Mouse (Mus musculus): ENCODE measurements around the gene Acsm4.
"Not testable (repeated sequence)": the region's sequence is repeated elsewhere in the genome, so short reads cannot be mapped to it uniquely, and the experiment has no call there.

The Acsm4 gene

GRCm38 (mm10) chr7:119689726-119690125, at the start of gene Acsm4:
Acsm4 (plus strand) TSS chr7:119690026.
- DNase-seq (ENCODE audit: low spot score) = no peak

- DNase-seq (ENCODE audit: low spot score) = no peak
Measured at GRCm38 (mm10) chr7:119642307-119642706, 47.5 kb upstream of the Acsm4 start.

- DNase-seq (ENCODE audit: low spot score) = no peak
Measured at GRCm38 (mm10) chr7:119667893-119668292, 21.9 kb upstream of the Acsm4 start.

DNA sequence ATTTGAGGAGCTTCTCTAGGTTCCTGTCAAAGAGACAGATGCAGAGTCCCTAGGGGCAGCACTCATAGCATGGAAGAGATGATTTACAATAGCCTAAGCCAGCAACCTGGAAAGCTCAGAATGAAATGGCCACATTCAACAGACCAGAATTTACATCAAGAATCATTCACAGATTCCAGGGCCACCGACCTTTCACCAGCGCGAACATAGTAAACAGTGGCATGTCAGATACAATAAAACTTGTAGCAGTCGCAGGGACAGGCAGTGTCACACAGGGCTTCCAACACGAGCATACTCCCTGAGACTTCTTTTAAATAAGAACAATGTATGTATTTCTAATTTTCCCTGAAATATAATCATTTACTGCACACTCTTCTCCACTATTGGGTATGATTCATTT, 19.4 kb upstream of the Acsm4 start:
- DNase-seq (ENCODE audit: low spot score) = no peak

- no peak for DNase-seq (ENCODE audit: low spot score)
Measured at GRCm38 (mm10) chr7:119670925-119671324, 18.9 kb upstream of the Acsm4 start.

DNA sequence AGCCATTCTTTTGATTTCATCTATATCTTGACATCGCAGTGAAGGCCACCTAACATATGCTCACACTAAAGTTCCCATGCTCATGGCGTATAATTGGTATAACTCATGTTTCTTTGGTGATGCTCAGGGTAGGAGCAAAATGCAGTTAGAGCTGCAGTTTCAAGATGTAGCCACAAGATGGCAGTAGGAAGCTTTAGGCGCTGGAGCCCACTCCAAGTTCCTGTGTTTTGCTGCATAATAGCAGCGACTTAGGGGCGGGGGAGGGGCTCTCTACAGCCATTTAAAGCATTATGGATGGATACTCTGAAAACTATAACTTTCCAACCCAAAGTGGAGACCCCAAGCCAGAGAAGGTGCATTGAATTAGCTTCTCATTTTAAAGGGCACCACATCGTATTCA, 16.4 kb upstream of the Acsm4 start:
- peak; percentile 13 for DNase-seq (ENCODE audit: low spot score)

GRCm38 (mm10) chr7:119680107-119680506, 9.7 kb upstream of the Acsm4 start:
- DNase-seq (ENCODE audit: low spot score) = no peak

- no peak for DNase-seq (ENCODE audit: low spot score)
Measured at GRCm38 (mm10) chr7:119682699-119683098, 7.1 kb upstream of the Acsm4 start.

DNA sequence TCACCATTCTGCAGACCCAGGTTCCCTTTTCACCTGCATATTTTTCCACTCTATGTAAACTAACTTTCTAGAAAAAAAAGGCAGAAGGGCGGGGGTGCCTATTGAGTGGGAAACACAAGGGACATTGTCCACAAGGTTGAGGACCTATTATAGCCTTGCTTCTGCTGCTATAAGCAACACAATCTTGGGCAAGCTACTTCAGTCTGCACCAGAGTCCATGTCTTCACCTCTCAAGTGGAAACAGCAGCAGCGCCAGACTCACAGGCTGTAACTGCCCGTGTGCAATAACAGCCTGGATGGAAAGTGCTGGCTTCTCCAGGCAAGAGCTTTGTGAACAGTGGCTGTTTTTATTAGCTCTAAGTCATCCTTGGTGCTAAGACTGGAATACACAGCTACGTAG, 2.5 kb downstream of the Acsm4 start:
- no peak for DNase-seq (ENCODE audit: low spot score)

DNA sequence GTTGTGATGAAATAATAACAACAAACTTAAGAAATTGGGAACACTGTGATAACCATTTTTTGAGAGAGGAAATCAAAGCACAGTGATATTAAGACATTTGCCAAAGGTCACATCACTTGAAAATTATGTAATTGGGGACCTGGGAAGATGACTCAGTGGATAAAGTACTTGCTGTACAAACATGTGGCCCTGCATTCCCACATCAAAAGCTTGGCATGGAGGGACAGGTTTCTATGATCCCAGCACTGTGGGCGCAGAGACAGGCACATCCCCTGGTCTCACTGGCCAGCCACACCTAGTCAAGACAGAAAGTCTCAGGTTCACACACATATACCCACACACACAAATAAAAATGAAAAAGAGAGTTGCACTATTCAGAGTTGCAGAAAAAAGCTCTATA, 5.1 kb downstream of the Acsm4 start:
- DNase-seq (ENCODE audit: low spot score) = no peak

DNA sequence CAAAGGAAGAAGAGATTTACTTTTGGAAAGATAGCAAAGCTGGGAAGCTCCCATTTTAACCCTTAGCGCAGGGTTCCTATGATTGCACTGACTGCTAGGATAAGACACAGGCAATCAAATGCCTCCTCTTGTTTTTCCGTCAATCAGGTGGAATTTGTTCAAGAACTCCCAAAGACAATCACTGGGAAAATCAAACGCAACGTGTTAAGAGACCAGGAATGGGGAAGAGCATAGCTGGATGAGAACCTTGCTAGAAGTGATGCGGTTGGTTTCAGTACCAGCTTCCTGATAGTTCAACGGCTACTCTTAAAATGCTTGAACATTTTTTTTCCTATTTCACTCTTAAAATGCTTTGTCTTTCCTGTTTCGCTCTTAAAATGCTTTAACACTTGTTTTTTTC, 24.3 kb downstream of the Acsm4 start:
- no peak for DNase-seq (ENCODE audit: low spot score)

DNA sequence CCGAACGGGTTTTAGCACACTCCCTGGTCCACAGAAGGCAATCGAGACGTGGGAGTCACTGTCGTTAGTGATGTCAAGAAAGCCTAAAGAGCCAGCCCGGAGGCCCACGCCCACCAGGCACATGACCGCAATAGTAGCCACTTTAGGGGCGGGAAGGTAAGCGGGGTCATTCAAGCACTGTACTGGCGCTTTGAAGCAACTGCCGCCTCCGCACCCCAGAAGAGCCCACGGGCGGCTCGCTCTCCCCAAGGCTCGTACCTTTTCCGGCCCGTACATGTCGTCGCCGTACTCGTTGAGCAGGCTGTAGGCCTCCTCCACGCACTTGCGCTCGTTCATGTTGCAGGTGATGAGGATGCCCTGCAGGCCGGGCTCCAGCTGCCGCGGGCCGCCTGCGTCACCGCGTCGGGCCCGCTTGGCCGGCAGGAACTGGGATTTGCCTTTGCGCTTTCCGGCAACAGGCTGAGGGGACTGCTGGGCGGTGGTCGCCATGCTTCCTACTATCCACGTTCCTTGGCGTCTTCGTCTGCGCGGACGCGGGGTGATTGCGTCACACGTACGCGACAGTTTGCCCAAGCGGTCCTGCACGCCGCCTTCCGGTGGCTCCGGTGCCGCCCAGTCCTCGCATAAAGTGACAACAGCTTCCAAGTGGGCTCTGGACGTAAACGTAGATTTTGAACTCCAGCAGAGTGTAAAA, 30.6 kb downstream of the Acsm4 start, which contains the start of gene Thumpd1:
Gene Thumpd1, minus strand, starts transcription at position 546 of the 694 bp plus-strand sequence.
- DNase-seq (ENCODE audit: low spot score) = peak; percentile 93

- no peak for DNase-seq (ENCODE audit: low spot score)
Measured at GRCm38 (mm10) chr7:119720947-119721310, 31.1 kb downstream of the Acsm4 start.

GRCm38 (mm10) chr7:119727621-119728020, 37.8 kb downstream of the Acsm4 start:
- DNase-seq (ENCODE audit: low spot score) = no peak

DNA sequence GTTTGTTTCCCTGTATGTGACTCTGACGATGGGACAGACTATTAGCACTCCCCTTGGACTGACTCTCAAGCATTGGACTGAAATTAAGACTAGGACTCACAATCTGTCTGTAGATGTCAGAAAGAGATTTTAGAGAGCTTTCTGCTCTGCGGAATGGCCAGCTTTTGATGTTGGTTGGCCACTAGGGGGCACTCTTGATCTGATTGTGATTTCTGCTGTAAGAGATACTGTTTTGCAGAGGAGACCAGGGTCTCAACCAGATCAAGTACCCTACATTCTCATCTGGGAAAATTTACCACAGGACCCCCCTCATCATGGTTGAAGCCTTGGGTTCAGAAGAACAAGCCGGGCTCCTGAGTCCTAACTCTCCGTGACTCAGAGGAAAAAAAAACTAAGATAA, 41.4 kb downstream of the Acsm4 start:
- not testable (repeated sequence) for DNase-seq (ENCODE audit: low spot score)

DNA sequence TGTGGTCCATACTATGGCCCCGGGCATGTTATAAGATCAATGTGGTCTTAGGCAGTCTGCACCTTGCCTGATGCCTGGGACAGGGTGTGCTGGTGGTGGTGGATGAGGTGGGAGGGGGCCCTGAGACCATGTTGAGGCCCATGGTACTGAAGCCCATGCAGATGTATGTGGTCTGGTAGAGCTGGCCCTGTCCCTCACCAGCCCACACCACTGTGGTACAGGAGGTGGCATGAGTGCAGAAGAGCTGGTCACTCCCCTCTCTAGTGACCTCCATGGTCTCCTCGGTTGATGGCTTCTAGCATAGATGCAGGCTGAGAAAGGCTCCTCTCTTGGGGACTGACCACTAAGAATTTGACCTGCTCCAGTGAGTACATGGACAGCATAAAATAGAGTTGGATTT, 49.1 kb downstream of the Acsm4 start:
- DNase-seq (ENCODE audit: low spot score) = no peak

DNA sequence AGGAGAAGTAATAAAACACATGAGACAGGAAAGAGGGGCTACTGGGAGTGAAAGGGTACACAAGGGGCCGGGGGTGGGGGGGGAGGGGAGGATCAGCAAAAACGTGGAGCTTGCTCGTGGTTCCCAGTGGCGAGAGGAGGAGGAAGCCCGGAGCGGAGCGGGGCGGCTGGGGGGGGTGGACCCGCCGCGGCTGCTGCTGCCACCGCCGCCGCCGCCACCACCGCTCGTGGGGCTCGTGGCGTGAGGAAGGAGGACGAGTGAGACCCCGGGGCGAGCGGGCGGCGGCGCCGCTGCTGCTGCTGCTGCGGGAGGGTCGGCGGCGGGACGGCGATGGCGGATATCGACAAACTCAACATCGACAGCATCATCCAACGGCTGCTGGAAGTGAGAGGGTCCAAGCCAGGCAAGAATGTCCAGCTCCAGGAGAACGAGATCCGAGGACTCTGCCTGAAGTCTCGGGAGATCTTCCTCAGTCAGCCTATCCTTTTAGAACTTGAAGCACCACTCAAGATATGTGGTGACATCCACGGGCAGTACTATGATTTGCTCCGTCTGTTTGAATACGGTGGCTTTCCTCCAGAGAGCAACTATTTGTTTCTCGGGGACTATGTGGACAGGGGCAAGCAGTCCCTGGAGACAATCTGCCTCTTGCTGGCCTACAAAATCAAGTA, 50.1 kb downstream of the Acsm4 start:
- DNase-seq (ENCODE audit: low spot score) = not testable (repeated sequence)

GRCm38 (mm10) chr7:119744321-119744720, 54.5 kb downstream of the Acsm4 start:
- no peak for DNase-seq (ENCODE audit: low spot score)

GRCm38 (mm10) chr7:119745869-119746268, 56.0 kb downstream of the Acsm4 start:
- no peak for DNase-seq (ENCODE audit: low spot score)

DNA sequence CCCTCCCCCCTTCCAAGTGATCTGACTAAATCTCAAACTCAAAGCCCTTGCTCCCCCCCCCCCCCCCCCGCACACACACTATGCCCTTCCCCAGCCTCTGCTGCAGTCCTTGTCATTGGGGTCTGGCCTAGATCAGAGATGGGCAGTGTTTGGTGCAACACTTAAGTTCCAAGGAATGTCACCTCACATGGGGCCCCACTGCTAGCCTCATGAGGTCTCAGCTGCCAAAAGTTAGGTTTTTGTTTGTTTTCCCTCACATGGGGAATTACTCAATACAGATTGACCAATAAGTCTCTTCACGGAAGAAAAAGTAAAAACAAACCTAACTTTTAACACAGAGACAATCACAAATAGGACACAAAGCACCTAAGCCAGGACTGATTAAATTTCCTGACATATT, 58.9 kb downstream of the Acsm4 start:
- no peak for DNase-seq (ENCODE audit: low spot score)

- DNase-seq (ENCODE audit: low spot score) = no peak
Measured at GRCm38 (mm10) chr7:119749942-119750341, 60.1 kb downstream of the Acsm4 start.

DNA sequence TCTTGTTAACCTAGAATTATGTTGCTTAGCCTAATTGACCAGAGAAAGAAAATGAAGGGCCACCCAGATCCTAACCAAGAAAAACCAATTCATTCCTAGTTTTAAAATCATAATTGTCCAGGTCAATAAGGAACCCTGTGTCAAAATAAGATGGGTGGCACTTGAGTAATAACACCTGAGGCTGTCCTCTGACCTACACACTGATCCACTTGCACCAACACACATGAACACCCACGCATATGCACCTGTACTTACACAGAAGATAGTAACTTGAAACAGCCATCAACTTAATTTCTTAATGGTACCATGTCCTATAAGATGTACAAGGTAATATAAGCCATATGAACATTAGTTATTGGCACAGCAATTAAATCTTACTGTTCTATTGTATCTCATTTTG, 63.9 kb downstream of the Acsm4 start:
- no peak for DNase-seq (ENCODE audit: low spot score)

DNA sequence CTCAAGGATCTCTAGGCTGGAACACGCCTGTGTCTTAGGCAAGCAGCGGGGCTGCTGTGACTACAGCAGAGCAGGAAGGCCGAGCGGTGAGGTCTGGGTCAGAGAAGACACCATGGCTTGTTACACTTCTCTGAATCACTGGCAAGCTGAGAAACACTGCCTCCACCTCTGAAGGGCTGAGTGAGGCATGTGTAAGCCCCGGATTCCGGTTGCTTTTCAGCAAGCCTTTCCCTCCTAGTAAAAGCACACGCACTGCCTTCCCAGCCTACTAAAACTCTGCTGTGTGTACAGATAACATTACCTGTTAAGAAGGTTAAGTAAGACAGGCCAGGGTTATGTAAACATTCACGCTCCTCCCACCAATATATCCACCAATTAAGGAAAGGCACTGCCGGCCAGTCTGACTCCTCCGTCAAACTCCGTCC, 70.7 kb downstream of the Acsm4 start, which contains the start of gene Acsm3:
Gene Acsm3, plus strand, starts transcription at position 397 of the 425 bp plus-strand sequence.
- no peak for DNase-seq (ENCODE audit: low spot score)

Data from ovary, postnatal 14 days (tissue).